Mouse (Mus musculus): ENCODE measurements at regions not wholly inside any gene's neighbourhood (a gene's known extent, or its start where the extent isn't known, plus 50 kb on each side); places are given as distances from the start of the nearest gene placed in this dataset.

DNA sequence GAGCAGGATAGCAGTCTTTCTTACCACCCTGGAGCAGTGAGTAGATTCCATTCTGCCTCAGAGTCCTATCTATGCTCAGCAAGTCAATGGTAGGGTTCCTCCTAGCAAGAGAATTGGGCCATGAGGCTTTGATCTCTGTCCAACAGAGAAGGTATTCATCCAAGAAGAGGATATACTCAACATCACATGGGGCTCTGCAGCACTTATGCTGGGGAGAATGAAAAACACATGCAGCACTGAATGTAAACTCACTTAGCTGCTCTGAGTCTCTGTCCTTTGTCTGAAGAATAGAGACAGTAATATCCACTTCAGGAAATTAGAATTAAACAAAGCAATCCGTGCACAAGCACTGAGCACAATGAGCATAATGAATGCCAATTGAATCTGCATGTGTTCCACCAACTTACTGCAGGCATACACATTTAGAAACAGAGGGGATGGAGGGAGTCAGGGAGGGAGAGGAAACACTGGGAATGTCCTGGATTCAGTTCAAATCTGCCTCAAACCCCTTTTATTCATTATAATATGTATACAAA, 714.6 kb downstream of the Gm9195 start:
- Histone ChIP-seq H3K36me3 (ENCODE audit: control insufficient read depth, insufficient read depth, low read length) (no peaks in the 10 kb centered on the region), H3K9me3 (replicated peaks; ENCODE audit: control insufficient read depth, low read length) (no peaks in the 10 kb centered on the region), H3K4me2 (ENCODE audit: low read depth, low read length) (no peak overlapping the region), H3K27ac (ENCODE audit: low read length) (no peak overlapping the region), H3K9ac (ENCODE audit: low read length) (no peak overlapping the region), H3K27me3 (ENCODE audit: control insufficient read depth, insufficient read depth, low read length) (no peaks in the 10 kb centered on the region), H3K4me1 (ENCODE audit: control insufficient read depth, insufficient read depth, low read length) (no peaks in the 10 kb centered on the region), H3K4me3 (replicated peaks; ENCODE audit: low read length) (no peak overlapping the region)
- ATAC-seq (ENCODE audit: insufficient read depth, low FRiP score) = no peak
- 54% methylated on average over 1 of the region's 1 CpGs for WGBS

DNA sequence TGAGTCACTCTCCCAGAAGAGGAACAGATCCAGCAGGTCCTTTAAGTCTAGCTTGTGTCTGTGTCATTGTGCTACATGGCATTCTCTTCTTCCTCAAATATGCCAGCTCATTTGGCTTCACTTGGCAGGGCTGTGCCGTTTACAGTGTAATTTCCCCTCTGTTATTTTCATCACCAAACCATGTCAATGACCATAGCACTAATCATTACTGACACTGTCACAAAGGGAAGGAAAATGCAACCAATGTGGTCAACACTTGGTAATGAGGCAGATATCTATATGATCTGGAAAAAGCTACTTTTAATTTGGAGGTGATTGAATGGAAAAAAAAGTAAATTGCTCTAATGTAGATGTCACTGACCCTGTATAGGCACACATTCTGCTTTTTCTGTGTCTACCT, 724.8 kb downstream of the Gm9195 start:
- Histone ChIP-seq H3K27me3 (ENCODE audit: control insufficient read depth, insufficient read depth, low read length) (no peaks in the 10 kb centered on the region), H3K27ac (ENCODE audit: low read length) (no peak overlapping the region), H3K9me3 (replicated peaks; ENCODE audit: control insufficient read depth, low read length) (no peaks in the 10 kb centered on the region), H3K36me3 (ENCODE audit: control insufficient read depth, insufficient read depth, low read length) (no peaks in the 10 kb centered on the region), H3K4me3 (replicated peaks; ENCODE audit: low read length) (no peak overlapping the region), H3K4me2 (ENCODE audit: low read depth, low read length) (no peak overlapping the region), H3K4me1 (ENCODE audit: control insufficient read depth, insufficient read depth, low read length) (no peaks in the 10 kb centered on the region), H3K9ac (ENCODE audit: low read length) (no peak overlapping the region)
- ATAC-seq (ENCODE audit: insufficient read depth, low FRiP score) = no peak
- 88% methylated on average over 1 of the region's 1 CpGs for WGBS

DNA sequence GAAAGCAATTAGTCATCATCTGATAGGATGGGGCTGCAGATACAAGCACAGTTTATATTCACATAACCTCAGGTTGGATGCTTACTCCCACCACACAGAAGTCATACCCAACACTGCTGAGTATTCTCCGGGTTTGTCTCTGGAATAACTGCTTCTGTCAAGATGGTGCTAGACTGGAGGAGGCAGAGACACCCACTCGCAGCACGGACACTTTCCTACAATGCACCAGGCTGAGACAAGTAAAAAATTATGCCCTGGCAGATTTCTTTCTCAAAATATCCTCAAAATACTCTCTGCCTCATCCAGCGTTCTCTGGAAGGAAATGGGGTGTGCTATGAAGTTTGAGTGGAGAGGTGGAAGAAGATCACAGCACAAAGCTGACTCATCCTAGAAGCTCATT, 763.1 kb downstream of the Gm9195 start:
- Histone ChIP-seq H3K4me1 (ENCODE audit: control insufficient read depth, insufficient read depth, low read length) (no peaks in the 10 kb centered on the region), H3K27me3 (ENCODE audit: control insufficient read depth, insufficient read depth, low read length) (no peaks in the 10 kb centered on the region), H3K27ac (ENCODE audit: low read length) (no peak overlapping the region), H3K4me2 (ENCODE audit: low read depth, low read length) (no peak overlapping the region), H3K9me3 (replicated peaks; ENCODE audit: control insufficient read depth, low read length) (no peaks in the 10 kb centered on the region), H3K9ac (ENCODE audit: low read length) (no peak overlapping the region), H3K36me3 (ENCODE audit: control insufficient read depth, insufficient read depth, low read length) (no peaks in the 10 kb centered on the region), H3K4me3 (replicated peaks; ENCODE audit: low read length) (no peak overlapping the region)
- WGBS = 89% methylated on average over 4 of the region's 4 CpGs
- no peak for ATAC-seq (ENCODE audit: insufficient read depth, low FRiP score)

DNA sequence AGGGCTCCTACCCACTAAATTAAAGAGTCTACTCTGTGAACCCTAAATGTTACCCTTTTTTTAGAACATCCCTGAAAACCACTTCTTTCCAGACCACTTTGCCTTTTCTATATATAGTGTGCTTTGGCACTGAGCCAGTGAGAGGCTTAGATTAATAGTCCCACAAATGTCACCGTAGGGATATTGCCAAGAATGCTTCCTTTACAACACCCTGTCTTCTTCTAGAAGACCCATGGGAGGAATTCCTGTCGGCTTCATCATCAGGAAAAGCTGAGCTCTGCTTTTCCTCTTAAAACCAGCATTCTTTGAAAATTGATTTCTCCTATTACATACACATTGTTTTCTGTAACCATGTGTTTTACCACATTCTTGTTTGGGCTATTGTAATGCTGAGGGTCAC, 768.1 kb downstream of the Gm9195 start:
- Histone ChIP-seq H3K4me2 (ENCODE audit: low read depth, low read length) (no peak overlapping the region), H3K27ac (ENCODE audit: low read length) (no peak overlapping the region), H3K9ac (ENCODE audit: low read length) (no peak overlapping the region), H3K9me3 (replicated peaks; ENCODE audit: control insufficient read depth, low read length) (no peaks in the 10 kb centered on the region), H3K4me1 (ENCODE audit: control insufficient read depth, insufficient read depth, low read length) (no peaks in the 10 kb centered on the region), H3K36me3 (ENCODE audit: control insufficient read depth, insufficient read depth, low read length) (no peaks in the 10 kb centered on the region), H3K4me3 (replicated peaks; ENCODE audit: low read length) (no peak overlapping the region), H3K27me3 (ENCODE audit: control insufficient read depth, insufficient read depth, low read length) (no peaks in the 10 kb centered on the region)
- WGBS = 34% methylated on average over 2 of the region's 2 CpGs
- no peak for ATAC-seq (ENCODE audit: insufficient read depth, low FRiP score)

DNA sequence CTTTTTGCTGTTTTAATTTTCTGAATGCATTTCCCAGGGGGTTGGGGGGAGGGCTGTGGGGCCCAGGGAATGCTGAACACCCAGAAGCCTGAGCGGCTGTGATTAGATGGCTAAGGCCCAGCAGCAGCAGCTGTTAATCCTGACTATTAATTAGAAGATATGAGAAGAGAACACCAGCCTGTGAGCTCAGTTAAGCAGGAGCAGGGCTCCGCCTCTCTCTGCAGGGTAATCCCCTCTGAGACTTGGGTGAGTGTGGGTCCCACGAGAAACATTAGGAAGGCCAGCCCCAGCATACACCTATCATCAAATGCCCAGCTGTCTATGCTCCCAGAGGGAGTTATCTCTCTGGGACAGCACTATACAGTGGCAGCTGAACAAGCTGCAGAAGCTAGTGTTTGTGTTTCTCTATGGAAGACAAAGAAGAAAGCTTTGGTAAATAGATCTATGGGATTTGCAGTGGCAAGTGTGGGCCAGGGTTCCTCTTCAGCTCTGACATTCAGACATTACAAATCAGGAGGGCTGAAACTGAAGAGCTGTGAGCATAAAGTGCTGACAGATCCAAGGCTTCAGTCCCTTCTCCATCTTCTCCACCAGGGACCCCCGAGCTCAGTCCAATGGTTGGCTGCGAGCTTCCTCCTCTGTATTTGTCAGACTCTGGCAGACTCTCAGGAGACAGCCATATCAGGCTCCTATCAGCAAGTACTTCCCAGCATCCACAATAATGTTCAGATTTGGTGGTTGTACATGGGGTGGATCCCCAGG, 781.9 kb downstream of the Gm9195 start:
- Histone ChIP-seq H3K9me3 (replicated peaks; ENCODE audit: control insufficient read depth, low read length) (no peaks in the 10 kb centered on the region), H3K4me1 (ENCODE audit: control insufficient read depth, insufficient read depth, low read length) (no peaks in the 10 kb centered on the region), H3K9ac (ENCODE audit: low read length) (no peak overlapping the region), H3K36me3 (ENCODE audit: control insufficient read depth, insufficient read depth, low read length) (no peaks in the 10 kb centered on the region), H3K4me2 (ENCODE audit: low read depth, low read length) (no peak overlapping the region), H3K27me3 (ENCODE audit: control insufficient read depth, insufficient read depth, low read length) (no peaks in the 10 kb centered on the region), H3K27ac (ENCODE audit: low read length) (no peak overlapping the region), H3K4me3 (replicated peaks; ENCODE audit: low read length) (no peak overlapping the region)
- ATAC-seq (ENCODE audit: insufficient read depth, low FRiP score) = no peak
- 49% methylated on average over 5 of the region's 5 CpGs for WGBS

DNA sequence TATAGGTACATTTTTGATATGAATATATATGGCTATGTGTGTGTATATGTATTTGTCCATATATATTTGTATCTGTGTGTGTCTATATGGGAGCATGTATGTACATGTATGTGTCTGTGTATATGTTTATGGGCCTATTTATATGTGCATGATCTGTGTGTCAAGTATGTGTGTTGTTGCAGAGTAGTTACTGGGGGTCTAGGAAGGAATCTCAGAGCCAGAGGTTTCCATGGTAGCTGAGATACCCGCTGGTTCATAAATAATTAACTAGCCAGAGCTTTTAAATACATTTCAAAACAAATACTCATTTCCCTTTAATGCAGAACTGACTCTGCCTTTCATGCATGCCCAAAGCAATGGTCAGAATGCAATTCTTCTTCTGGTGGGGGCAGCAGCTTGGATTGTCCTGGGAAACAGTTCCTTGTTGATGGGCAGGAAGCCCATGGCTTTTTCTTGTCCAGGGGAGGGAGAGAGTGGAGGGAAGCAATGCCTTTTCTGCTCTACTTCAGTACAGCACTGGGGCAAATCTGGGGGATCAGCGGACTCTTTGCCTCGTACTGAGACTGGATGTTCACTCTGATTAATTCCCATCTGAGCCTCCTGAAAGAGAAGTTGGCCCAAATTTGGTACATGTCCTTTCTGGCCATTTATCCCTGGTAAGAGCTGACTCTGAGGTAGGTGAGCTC, 798.7 kb downstream of the Gm9195 start:
- H3K27ac ChIP-seq (ENCODE audit: low read length) = no peak overlapping the region
- no peak overlapping the region for H3K4me3 ChIP-seq (replicated peaks; ENCODE audit: low read length)
- WGBS = 57% methylated on average over 3 of the region's 3 CpGs
- H3K27me3 ChIP-seq (ENCODE audit: control insufficient read depth, insufficient read depth, low read length) = no peaks in the 10 kb centered on the region
- H3K9ac ChIP-seq (ENCODE audit: low read length) = no peak overlapping the region
- H3K4me1 ChIP-seq (ENCODE audit: control insufficient read depth, insufficient read depth, low read length) = no peaks in the 10 kb centered on the region
- no peak for ATAC-seq (ENCODE audit: insufficient read depth, low FRiP score)
- no peaks in the 10 kb centered on the region for H3K9me3 ChIP-seq (replicated peaks; ENCODE audit: control insufficient read depth, low read length)
- H3K4me2 ChIP-seq (ENCODE audit: low read depth, low read length) = no peak overlapping the region
- H3K36me3 ChIP-seq (ENCODE audit: control insufficient read depth, insufficient read depth, low read length) = no peaks in the 10 kb centered on the region

DNA sequence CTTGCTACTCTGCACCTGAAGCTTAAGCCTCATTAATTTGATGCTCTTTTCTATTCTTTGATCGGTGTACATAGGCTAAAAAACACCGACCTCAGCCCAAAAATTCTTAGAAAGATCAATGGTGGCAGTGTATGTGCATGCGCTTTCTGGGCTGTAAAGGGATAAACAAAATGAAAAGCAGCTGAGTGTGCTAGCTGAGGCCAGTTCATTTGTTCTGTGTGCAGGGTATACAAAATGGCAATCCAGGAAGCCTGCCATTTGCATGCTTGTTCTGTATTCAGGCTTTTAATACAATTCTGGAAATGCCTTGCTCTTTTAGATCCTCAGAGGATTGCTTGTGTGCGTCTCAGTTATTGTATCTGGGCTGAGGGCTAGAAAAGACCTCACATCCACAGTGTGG, 817.1 kb downstream of the Gm9195 start:
- ATAC-seq (ENCODE audit: insufficient read depth, low FRiP score) = no peak
- no peaks in the 10 kb centered on the region for H3K9me3 ChIP-seq (replicated peaks; ENCODE audit: control insufficient read depth, low read length)
- H3K27me3 ChIP-seq (ENCODE audit: control insufficient read depth, insufficient read depth, low read length) = no peaks in the 10 kb centered on the region
- no peaks in the 10 kb centered on the region for H3K4me1 ChIP-seq (ENCODE audit: control insufficient read depth, insufficient read depth, low read length)
- no peak overlapping the region for H3K4me3 ChIP-seq (replicated peaks; ENCODE audit: low read length)
- H3K4me2 ChIP-seq (ENCODE audit: low read depth, low read length) = no peak overlapping the region
- H3K36me3 ChIP-seq (ENCODE audit: control insufficient read depth, insufficient read depth, low read length) = no peaks in the 10 kb centered on the region
- 91% methylated on average over 4 of the region's 4 CpGs for WGBS
- H3K27ac ChIP-seq (ENCODE audit: low read length) = no peak overlapping the region
- H3K9ac ChIP-seq (ENCODE audit: low read length) = no peak overlapping the region

DNA sequence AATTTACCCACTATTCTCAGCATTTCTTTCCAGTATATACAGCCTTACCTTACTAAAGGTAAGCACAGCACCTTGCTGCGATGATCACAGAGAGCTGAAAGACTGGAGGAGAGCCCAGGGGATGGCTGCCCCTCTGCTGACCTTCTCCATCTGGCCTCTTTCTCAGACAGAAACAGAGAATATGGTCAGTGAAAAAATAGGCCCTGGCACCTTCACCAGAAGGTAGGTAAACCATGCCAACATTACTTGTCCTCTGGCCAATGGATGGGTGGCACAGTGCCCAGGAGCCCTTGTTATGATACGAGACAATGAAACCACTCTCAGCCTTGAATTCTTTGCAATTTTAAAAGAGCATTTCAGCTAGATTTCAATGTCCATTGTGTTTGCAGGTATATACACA, 817.8 kb downstream of the Gm9195 start:
- Histone ChIP-seq H3K36me3 (ENCODE audit: control insufficient read depth, insufficient read depth, low read length) (no peaks in the 10 kb centered on the region), H3K4me3 (replicated peaks; ENCODE audit: low read length) (no peak overlapping the region), H3K9ac (ENCODE audit: low read length) (no peak overlapping the region), H3K27me3 (ENCODE audit: control insufficient read depth, insufficient read depth, low read length) (no peaks in the 10 kb centered on the region), H3K4me1 (ENCODE audit: control insufficient read depth, insufficient read depth, low read length) (no peaks in the 10 kb centered on the region), H3K9me3 (replicated peaks; ENCODE audit: control insufficient read depth, low read length) (no peaks in the 10 kb centered on the region), H3K4me2 (ENCODE audit: low read depth, low read length) (no peak overlapping the region), H3K27ac (ENCODE audit: low read length) (no peak overlapping the region)
- no peak for ATAC-seq (ENCODE audit: insufficient read depth, low FRiP score)
- WGBS = 76% methylated on average over 2 of the region's 2 CpGs

DNA sequence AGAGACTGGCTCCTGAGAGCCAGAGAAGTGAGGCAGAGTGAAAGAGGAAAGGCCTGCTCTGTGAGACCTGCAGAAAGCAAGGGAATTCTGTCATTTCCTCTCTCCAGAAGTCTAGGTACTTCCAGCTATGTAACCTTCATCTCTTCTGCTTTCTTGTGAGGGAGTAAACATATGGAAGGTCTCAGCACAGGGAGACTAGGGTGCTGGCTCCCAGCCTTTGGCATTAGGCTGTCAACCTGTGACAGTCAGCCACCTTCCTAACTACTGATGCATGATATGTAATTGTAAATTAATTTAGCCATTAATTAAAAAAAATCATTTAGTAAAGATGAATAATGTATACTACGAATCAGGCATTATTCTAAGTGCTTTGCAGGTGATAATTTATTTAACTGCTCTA, 819.2 kb downstream of the Gm9195 start:
- WGBS = 68% methylated on average over 1 of the region's 1 CpGs

More for the DNA sequence above, 819.2 kb downstream of the Gm9195 start:
- Histone ChIP-seq H3K36me3 (ENCODE audit: control insufficient read depth, insufficient read depth, low read length) (no peaks in the 10 kb centered on the region), H3K27ac (ENCODE audit: low read length) (no peak overlapping the region), H3K4me2 (ENCODE audit: low read depth, low read length) (no peak overlapping the region), H3K9me3 (replicated peaks; ENCODE audit: control insufficient read depth, low read length) (no peaks in the 10 kb centered on the region), H3K27me3 (ENCODE audit: control insufficient read depth, insufficient read depth, low read length) (no peaks in the 10 kb centered on the region), H3K4me3 (replicated peaks; ENCODE audit: low read length) (no peak overlapping the region), H3K4me1 (ENCODE audit: control insufficient read depth, insufficient read depth, low read length) (no peaks in the 10 kb centered on the region), H3K9ac (ENCODE audit: low read length) (no peak overlapping the region)
- ATAC-seq (ENCODE audit: insufficient read depth, low FRiP score) = no peak
